37 mouse cellular contexts compared by ENCODE assay signal in genomic region chr14:13910148-13910547, GRCm38 (mm10). TPM values are rescaled to one million over a fixed set of nuclear protein-coding genes. Genes with fewer than 3 reads are reported as not detected.
DNase-seq lines count a peak whose midpoint lies in the region; ATAC-seq and TF ChIP-seq lines count a peak whose summit lies in the region.
"Had no signal": no experiment of that assay in that cellular context is flagged by ENCODE, and none has a peak within 500 bp of the region (broad histone marks: within the 10 kb centered on the region; RNA-seq: fewer than 3 reads in every experiment).

No protein-coding gene starts in this region.

- 70% methylated on average over 2 of the region's 2 CpGs for WGBS in embryonic facial prominence, embryonic 11.5 days
- 76% methylated on average over 2 of the region's 2 CpGs for WGBS in embryonic facial prominence, embryonic 10.5 days
- 40% methylated on average over 2 of the region's 2 CpGs for WGBS in limb, embryonic 12.5 days
- 93% methylated on average over 2 of the region's 2 CpGs for WGBS in midbrain, postnatal 0 days

- H3K36me3 ChIP-seq in embryonic facial prominence, embryonic 11.5 days (replicated peaks; ENCODE audit: control insufficient read depth, insufficient read depth, low read depth, low read length) = no peaks in the 10 kb centered on the region
- H3K36me3 ChIP-seq in embryonic facial prominence, embryonic 10.5 days (replicated peaks) = no peaks in the 10 kb centered on the region
- no peaks in the 10 kb centered on the region for H3K36me3 ChIP-seq in limb, embryonic 12.5 days
- H3K36me3 ChIP-seq in midbrain, postnatal 0 days (ENCODE audit: insufficient read depth, low read length) = no peaks in the 10 kb centered on the region
- H3K36me3 ChIP-seq: embryonic facial prominence, embryonic 13.5 days; forebrain, embryonic 12.5 days; forebrain, embryonic 15.5 days; G1E; hindbrain, embryonic 10.5 days had no signal

- H3K27ac ChIP-seq in embryonic facial prominence, embryonic 11.5 days (replicated peaks; ENCODE audit: low read depth, low read length) = no peak overlapping the region
- H3K27ac ChIP-seq in embryonic facial prominence, embryonic 10.5 days (replicated peaks) = no peak overlapping the region
- peak overlapping the region; percentile 69; the same call in 1 of the 2 replicates for H3K27ac ChIP-seq in limb, embryonic 12.5 days
- no peak overlapping the region for H3K27ac ChIP-seq in midbrain, postnatal 0 days (ENCODE audit: low read depth, low read length)
- H3K27ac ChIP-seq: embryonic facial prominence, embryonic 13.5 days; forebrain, embryonic 12.5 days; forebrain, embryonic 15.5 days; hindbrain, embryonic 10.5 days; hindbrain, embryonic 14.5 days; hindbrain, postnatal 0 days had no signal

- no peak overlapping the region for H3K4me2 ChIP-seq in embryonic facial prominence, embryonic 11.5 days (ENCODE audit: low read depth, low read length)
- no peak overlapping the region for H3K4me2 ChIP-seq in limb, embryonic 12.5 days
- no peak overlapping the region for H3K4me2 ChIP-seq in midbrain, postnatal 0 days (ENCODE audit: low read depth, low read length, poor library complexity, severe bottlenecking)
- H3K4me2 ChIP-seq: embryonic facial prominence, embryonic 13.5 days; forebrain, embryonic 12.5 days; forebrain, embryonic 15.5 days; heart, embryonic 11.5 days; hindbrain, embryonic 14.5 days had no signal

- H3K4me3 ChIP-seq in embryonic facial prominence, embryonic 11.5 days (ENCODE audit: low read depth, low read length) = no peak overlapping the region
- H3K4me3 ChIP-seq in embryonic facial prominence, embryonic 10.5 days = no peak overlapping the region
- no peak overlapping the region for H3K4me3 ChIP-seq in limb, embryonic 12.5 days (replicated peaks)
- H3K4me3 ChIP-seq in midbrain, postnatal 0 days (ENCODE audit: low read depth, low read length) = no peak overlapping the region
- H3K4me3 ChIP-seq: embryonic facial prominence, embryonic 13.5 days; erythroblast, embryonic 14.5 days; forebrain, embryonic 12.5 days; forebrain, embryonic 15.5 days; hindbrain, embryonic 10.5 days had no signal

- DNase-seq in embryonic facial prominence, embryonic 11.5 days (ENCODE audit: low spot score) = peak; percentile 71
- no peak for DNase-seq in embryonic facial prominence, embryonic 10.5 days (ENCODE audit: low spot score)
- peak; percentile 58 for DNase-seq in forelimb bud, embryonic 11.5 days (ENCODE audit: low read depth, low spot score)
- DNase-seq in cerebellum, postnatal 36 days = no peak
- no peak for DNase-seq in midbrain, postnatal 0 days (ENCODE audit: low spot score)
- no peak for DNase-seq in heart, postnatal 4 days
- DNase-seq: adrenal gland, adult 2 months; adrenal gland, postnatal 14 days; B cell, adult 2 months; cerebellum, adult 11 months; cerebellum, adult 2 months; cerebellum, adult 9-11 months; cerebellum, postnatal 25 days; gastrocnemius, postnatal 10 days; gastrocnemius, postnatal 36 days had no signal

- no peak for TF ChIP-seq CTCF in midbrain, postnatal 0 days (IDR thresholded peaks at IDR 0.05)

- H3K9ac ChIP-seq in embryonic facial prominence, embryonic 11.5 days (replicated peaks; ENCODE audit: low read length) = no peak overlapping the region
- no peak overlapping the region for H3K9ac ChIP-seq in limb, embryonic 12.5 days (replicated peaks)
- H3K9ac ChIP-seq in midbrain, postnatal 0 days (replicated peaks; ENCODE audit: low read length, poor library complexity, severe bottlenecking) = no peak overlapping the region
- H3K9ac ChIP-seq: embryonic facial prominence, embryonic 13.5 days; forebrain, embryonic 12.5 days; forebrain, embryonic 15.5 days; hindbrain, embryonic 14.5 days had no signal

- H3K9me3 ChIP-seq in embryonic facial prominence, embryonic 11.5 days (replicated peaks; ENCODE audit: control insufficient read depth, low read length) = no peaks in the 10 kb centered on the region
- H3K9me3 ChIP-seq in embryonic facial prominence, embryonic 10.5 days = no peaks in the 10 kb centered on the region
- H3K9me3 ChIP-seq in limb, embryonic 12.5 days = no peaks in the 10 kb centered on the region
- H3K9me3 ChIP-seq in midbrain, postnatal 0 days (ENCODE audit: low read length) = no peaks in the 10 kb centered on the region
- H3K9me3 ChIP-seq: embryonic facial prominence, embryonic 13.5 days; forebrain, embryonic 12.5 days; forebrain, embryonic 15.5 days; G1E; hindbrain, embryonic 10.5 days had no signal

- H3K4me1 ChIP-seq in embryonic facial prominence, embryonic 11.5 days (ENCODE audit: control insufficient read depth, insufficient read depth, low read length) = no peaks in the 10 kb centered on the region
- H3K4me1 ChIP-seq in embryonic facial prominence, embryonic 10.5 days = no peaks in the 10 kb centered on the region; the same call in 1 of the 2 replicates
- H3K4me1 ChIP-seq in limb, embryonic 12.5 days (replicated peaks) = peaks cover 7% of the 10 kb centered on the region
- no peaks in the 10 kb centered on the region for H3K4me1 ChIP-seq in midbrain, postnatal 0 days (ENCODE audit: insufficient read depth, low read length)
- H3K4me1 ChIP-seq: forebrain, embryonic 12.5 days; forebrain, embryonic 15.5 days; hindbrain, embryonic 10.5 days had no signal

- no peaks in the 10 kb centered on the region for H3K27me3 ChIP-seq in embryonic facial prominence, embryonic 11.5 days (ENCODE audit: control insufficient read depth, insufficient read depth, low read length)
- H3K27me3 ChIP-seq in embryonic facial prominence, embryonic 10.5 days (replicated peaks; ENCODE audit: low read depth, poor library complexity, severe bottlenecking) = no peaks in the 10 kb centered on the region
- no peaks in the 10 kb centered on the region for H3K27me3 ChIP-seq in limb, embryonic 12.5 days
- H3K27me3 ChIP-seq in midbrain, postnatal 0 days (ENCODE audit: insufficient read depth, low read length) = no peaks in the 10 kb centered on the region
- H3K27me3 ChIP-seq: CH12.LX; embryonic facial prominence, embryonic 13.5 days; forebrain, embryonic 12.5 days; forebrain, embryonic 15.5 days; Patski had no signal

- no peak for ATAC-seq in embryonic facial prominence, embryonic 11.5 days (replicated peaks; ENCODE audit: insufficient number of reproducible peaks, low FRiP score, low TSS enrichment, low read depth)
- peak; percentile 80 for ATAC-seq in limb, embryonic 12.5 days (ENCODE audit: insufficient number of reproducible peaks, insufficient read depth, low FRiP score, low TSS enrichment, low read depth)
- no peak for ATAC-seq in midbrain, postnatal 0 days (ENCODE audit: low FRiP score)
- ATAC-seq: forebrain, embryonic 15.5 days; hindbrain, postnatal 0 days; inflammation-experienced regulatory T-cells, adult 6 months; intestine, embryonic 16.5 days; Patski had no signal

RNA-seq across cellular contexts. Expression of gene Gm281, which starts 4.1 kb away (rescaled TPM):
- polyA plus RNA-seq in embryonic facial prominence, embryonic 11.5 days (2014; fragmentation: Nextera tagmentation; extraction: Ambion mirVana) = 0.11 TPM in 1 of 2 replicates, not detected in the other
- polyA plus RNA-seq in embryonic facial prominence, embryonic 10.5 days (2016; fragmentation: Nextera tagmentation; extraction: Ambion mirVana) = not detected in 2 replicates
- 0.06 TPM in 1 of 2 replicates, not detected in the other for polyA plus RNA-seq in limb, embryonic 12.5 days (2016; fragmentation: Nextera tagmentation; extraction: Ambion mirVana)
- total RNA-seq in midbrain, postnatal 0 days (2014; rRNA removed) = not detected in 2 replicates
- polyA plus RNA-seq in midbrain, postnatal 0 days (2015; fragmentation: Nextera tagmentation; extraction: Ambion mirVana) = not detected in 2 replicates
- not detected for total RNA-seq in heart, postnatal 4 days (2021)
- total RNA-seq: adrenal gland, adult 2 months; adrenal gland, postnatal 14 days; adrenal gland, postnatal 4 days; CH12.LX; G1E; gastrocnemius, adult 18-20 months; gastrocnemius, postnatal 10 days; gastrocnemius, postnatal 36 days; granulocyte monocyte progenitor cell, adult 5-6 weeks; heart, adult 8-10 months; heart, postnatal 25 days; hindbrain, postnatal 0 days had no signal
- polyA plus RNA-seq: adrenal gland, adult 2 months; cerebellum, adult 2 months; cortical plate, adult 2 months; embryonic facial prominence, embryonic 13.5 days; erythroblast, embryonic 14.5 days; forebrain, embryonic 12.5 days; forebrain, embryonic 15.5 days; G1E; heart, embryonic 11.5 days; heart, embryonic 14.5 days; heart, postnatal 0 days; hindbrain, postnatal 0 days; inflammation-experienced regulatory T-cells, adult 6 months; Patski had no signal

RNA-seq across cellular contexts. Expression of gene Atxn7, which starts 51.1 kb away (rescaled TPM):
- polyA plus RNA-seq in embryonic facial prominence, embryonic 11.5 days (2014; fragmentation: Nextera tagmentation; extraction: Ambion mirVana) = 3.4 and 3.7 TPM in 2 replicates
- 2.9 and 3.5 TPM in 2 replicates for polyA plus RNA-seq in embryonic facial prominence, embryonic 10.5 days (2016; fragmentation: Nextera tagmentation; extraction: Ambion mirVana)
- 4.8 and 5.5 TPM in 2 replicates for polyA plus RNA-seq in limb, embryonic 12.5 days (2016; fragmentation: Nextera tagmentation; extraction: Ambion mirVana)
- total RNA-seq in midbrain, postnatal 0 days (2014; rRNA removed) = 12.7 and 22.4 TPM in 2 replicates
- polyA plus RNA-seq in midbrain, postnatal 0 days (2015; fragmentation: Nextera tagmentation; extraction: Ambion mirVana) = 2.2 and 2.5 TPM in 2 replicates
- 10 to 100 TPM; 17.2 to 22.8 TPM for total RNA-seq in heart, postnatal 4 days (2021)

RNA-seq across cellular contexts. Expression of gene Thoc7, which starts 51.5 kb away (rescaled TPM):
- polyA plus RNA-seq in embryonic facial prominence, embryonic 11.5 days (2014; fragmentation: Nextera tagmentation; extraction: Ambion mirVana) = 251 and 287 TPM in 2 replicates
- polyA plus RNA-seq in embryonic facial prominence, embryonic 10.5 days (2016; fragmentation: Nextera tagmentation; extraction: Ambion mirVana) = 231 and 236 TPM in 2 replicates
- 228 and 236 TPM in 2 replicates for polyA plus RNA-seq in limb, embryonic 12.5 days (2016; fragmentation: Nextera tagmentation; extraction: Ambion mirVana)
- 55.7 and 70.7 TPM in 2 replicates for total RNA-seq in midbrain, postnatal 0 days (2014; rRNA removed)
- polyA plus RNA-seq in midbrain, postnatal 0 days (2015; fragmentation: Nextera tagmentation; extraction: Ambion mirVana) = 195 and 196 TPM in 2 replicates
- total RNA-seq in heart, postnatal 4 days (2021) = 100 to 1,000 TPM; 133 to 142 TPM

Comparison
In these comparisons a context has a peak if more than half of its experiments do, and no peak if none do; other contexts are left out.
1. DNase-seq: peak in embryonic facial prominence, embryonic 11.5 days (single experiment) and forelimb bud, embryonic 11.5 days (single experiment); none in embryonic facial prominence, embryonic 10.5 days (single experiment), cerebellum, postnatal 36 days (0 of 2), midbrain, postnatal 0 days (single experiment) and heart, postnatal 4 days (single experiment).